ENCODE assay signal across 8 mouse cellular contexts in the genomic region with DNA sequence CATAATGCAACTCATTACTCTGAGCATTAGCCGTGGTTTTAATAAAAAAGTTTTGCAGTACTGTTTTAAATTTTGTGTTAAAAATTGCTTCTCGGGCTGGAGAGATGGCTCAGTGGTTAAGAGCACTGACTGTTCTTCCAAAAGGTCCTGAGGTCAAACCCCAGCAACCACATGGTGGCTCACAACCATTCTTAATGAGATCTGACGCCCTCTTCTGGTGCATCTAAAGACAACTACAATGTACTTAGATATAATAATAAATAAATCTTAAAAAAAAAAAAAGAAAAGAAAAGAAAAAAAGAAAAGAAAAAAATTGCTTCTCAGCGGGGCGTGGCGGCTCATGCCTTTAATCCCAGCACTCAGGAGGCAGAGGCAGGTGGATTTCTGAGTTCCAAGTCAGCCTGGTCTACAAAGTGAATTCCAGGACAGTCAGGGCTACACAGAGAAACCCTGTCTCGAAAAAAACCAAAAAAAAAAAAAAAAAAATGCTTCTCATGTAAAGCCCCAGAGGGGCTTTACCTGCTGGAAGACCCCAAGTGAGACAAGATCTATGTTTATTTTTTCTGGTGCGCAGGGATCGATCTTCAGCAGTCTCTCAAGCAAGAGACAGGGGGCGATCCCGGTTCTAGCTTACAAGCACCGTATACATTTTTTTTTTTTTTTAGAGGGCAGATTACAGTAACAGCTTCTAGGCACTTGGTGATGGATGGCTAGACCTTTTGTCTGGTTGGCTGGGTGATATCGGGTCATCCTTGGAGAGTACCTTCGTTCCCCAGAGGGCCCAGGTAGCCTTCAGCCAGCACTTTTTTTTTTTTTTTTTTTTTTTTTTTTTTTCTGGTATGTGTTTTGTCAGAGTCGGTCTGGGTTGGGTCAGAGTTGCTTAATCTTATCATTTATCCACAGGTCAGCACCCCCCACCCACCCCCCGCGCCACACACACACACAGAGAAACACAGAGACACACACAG. TPM values are rescaled to one million over a fixed set of nuclear protein-coding genes. Genes with fewer than 3 reads are reported as not detected.
DNase-seq lines count a peak whose midpoint lies in the region; ATAC-seq and TF ChIP-seq lines count a peak whose summit lies in the region.

No protein-coding gene starts in this region.

- peak; percentile 55 for DNase-seq in adrenal gland, postnatal 14 days
- DNase-seq in adrenal gland, postnatal 25 days: no peak
- DNase-seq in MEL (ENCODE audit: low read depth, low spot score): peak; percentile 98
- peak; percentile 9 to 32 for DNase-seq in layer of hippocampus, postnatal 10 days (ENCODE audit: low spot score in 2 of 2)
- DNase-seq in splenic B cell, adult 2 months (ENCODE audit: low read depth, low spot score): peak; percentile 86

- H3K4me1 ChIP-seq in MEL (ENCODE audit: control insufficient read depth in 1 of 2, insufficient read depth in 2 of 2, low read length in 2 of 2): peaks cover 0 to 8% of the 10 kb centered on the region in 2 experiments; a peak in 3 of 4 replicates
- peaks cover 2% of the 10 kb centered on the region; the same call in 1 of the 2 replicates for H3K4me1 ChIP-seq in heart, embryonic 16.5 days (ENCODE audit: control insufficient read depth, insufficient read depth, low read length)

- peak overlapping the region; percentile 79 for H3K9ac ChIP-seq in MEL (ENCODE audit: control insufficient read depth, low read depth, low read length, poor library complexity, severe bottlenecking)
- H3K9ac ChIP-seq in heart, embryonic 16.5 days (ENCODE audit: low read length): peak overlapping the region; percentile 96

- H3K4me3 ChIP-seq in MEL (ENCODE audit: control insufficient read depth in 1 of 2, insufficient read depth in 1 of 2, low read depth in 2 of 2, low read length in 2 of 2): peak overlapping the region; percentile 51 to 66
- peak overlapping the region; percentile 90 for H3K4me3 ChIP-seq in heart, embryonic 16.5 days (ENCODE audit: low read length)

- ATAC-seq in common myeloid progenitor, adult 5-6 weeks (replicated peaks; ENCODE audit: low read depth, poor library complexity, severe bottlenecking): peak; percentile 56
- ATAC-seq in heart, embryonic 16.5 days (replicated peaks; ENCODE audit: extremely low read depth, insufficient read depth, low FRiP score): peak; percentile 21
- ATAC-seq in megakaryocyte-erythroid progenitor cell, adult 5-6 weeks (replicated peaks; ENCODE audit: low FRiP score, low TSS enrichment, poor library complexity, severe bottlenecking): peak; percentile 70

- peaks cover 30% of the 10 kb centered on the region for H3K79me2 ChIP-seq in MEL (ENCODE audit: control insufficient read depth, insufficient read depth, low read length, poor library complexity)

- H3K27me3 ChIP-seq in MEL (ENCODE audit: control insufficient read depth in 1 of 2, insufficient read depth in 2 of 2, low read length in 2 of 2): no peaks in the 10 kb centered on the region
- H3K27me3 ChIP-seq in heart, embryonic 16.5 days (ENCODE audit: control insufficient read depth, insufficient read depth, low read length): no peaks in the 10 kb centered on the region
- no peaks in the 10 kb centered on the region for H3K27me3 ChIP-seq in splenic B cell, adult 2 months (ENCODE audit: control insufficient read depth, insufficient read depth, low read length, poor library complexity, severe bottlenecking)

- TF ChIP-seq RAD21 in MEL (IDR thresholded peaks at IDR 0.05; ENCODE audit: low read depth, low read length): peak; percentile 56

- H3K27ac ChIP-seq in MEL (ENCODE audit: control insufficient read depth, low read depth, low read length): peak overlapping the region; percentile 80
- H3K27ac ChIP-seq in heart, embryonic 16.5 days (ENCODE audit: low read length): peak overlapping the region; percentile 61

- TF ChIP-seq CTCF in MEL (IDR thresholded peaks at IDR 0.05 in 2 of 3, conservative IDR thresholded peaks at IDR 0.05 in 1 of 3; ENCODE audit: control insufficient read depth in 1 of 3, insufficient read depth in 1 of 3, low read depth in 2 of 3, low read length in 3 of 3, poor library complexity in 1 of 3, severe bottlenecking in 1 of 3): peak; percentile 50 to 75 (median 63)

- no peak for TF ChIP-seq POLR2A in MEL (IDR thresholded peaks at IDR 0.05; ENCODE audit: control insufficient read depth in 1 of 2, insufficient read depth in 1 of 2, low read depth in 1 of 2, low read length in 2 of 2, poor library complexity in 1 of 2)

- H3K4me2 ChIP-seq in heart, embryonic 16.5 days (ENCODE audit: low read depth, low read length): peak overlapping the region; percentile 76

- TF ChIP-seq EP300 in MEL (IDR thresholded peaks at IDR 0.05; ENCODE audit: low read depth in 1 of 2, low read length in 2 of 2): peak in 1 of 2 experiments; percentile 53; a peak in 1 of 4 replicates

- 23% methylated on average over 17 of the region's 17 CpGs for WGBS in heart, embryonic 16.5 days

- H3K36me3 ChIP-seq in MEL (ENCODE audit: control insufficient read depth in 1 of 2, insufficient read depth in 2 of 2, low read length in 2 of 2): peaks cover 0 to 18% of the 10 kb centered on the region in 2 experiments; a peak in 2 of 4 replicates
- 0 out of 2 replicates have a peak, but pooled peaks cover 2% of the 10 kb centered on the region for H3K36me3 ChIP-seq in heart, embryonic 16.5 days (ENCODE audit: control insufficient read depth, insufficient read depth)
- no peaks in the 10 kb centered on the region for H3K36me3 ChIP-seq in splenic B cell, adult 2 months (ENCODE audit: control insufficient read depth, insufficient read depth, low read length, poor library complexity, severe bottlenecking)

- H3K9me3 ChIP-seq in MEL (replicated peaks; ENCODE audit: insufficient read depth, low read length): no peaks in the 10 kb centered on the region
- H3K9me3 ChIP-seq in heart, embryonic 16.5 days (replicated peaks; ENCODE audit: control insufficient read depth, low read length): peaks cover 3% of the 10 kb centered on the region; the same call in 1 of the 2 replicates

TF ChIP-seq in MEL, 35 proteins besides CTCF, POLR2A, EP300 and RAD21 (continues in another document):
- TF ChIP-seq JUND (IDR thresholded peaks at IDR 0.05; ENCODE audit: low read depth, low read length) (peak; percentile 62; the same call in 1 of the 2 replicates), NELFE (IDR thresholded peaks at IDR 0.05; ENCODE audit: low read depth, low read length) (no peak), MYB (IDR thresholded peaks at IDR 0.05; ENCODE audit: low read depth, low read length) (0 out of 2 replicates have a peak, but pooled peaks have one; percentile 46), USF2 (IDR thresholded peaks at IDR 0.05; ENCODE audit: borderline replicate concordance in 1 of 2, insufficient read depth in 1 of 2, low read depth in 1 of 2, low read length in 2 of 2) (no peak), SMC3 (IDR thresholded peaks at IDR 0.05; ENCODE audit: low read depth, low read length) (peak; percentile 69), USF1 (IDR thresholded peaks at IDR 0.05; ENCODE audit: low read depth, low read length) (no peak), E2F4 (IDR thresholded peaks at IDR 0.05; ENCODE audit: borderline replicate concordance, low read depth, low read length) (no peak), ZMIZ1 (IDR thresholded peaks at IDR 0.05; ENCODE audit: low read depth, low read length) (no peak), CHD1 (IDR thresholded peaks at IDR 0.05; ENCODE audit: low read depth, low read length) (peak; percentile 92; the same call in 1 of the 2 replicates), HCFC1 (IDR thresholded peaks at IDR 0.05; ENCODE audit: low read depth, low read length) (no peak), MAZ (IDR thresholded peaks at IDR 0.05; ENCODE audit: low read depth, low read length) (peak; percentile 61), POLR2AphosphoS2 (IDR thresholded peaks at IDR 0.05; ENCODE audit: low read length) (no peak), SIN3A (IDR thresholded peaks at IDR 0.05; ENCODE audit: low read length) (no peak; the same call in 1 of the 2 replicates), TAL1 (IDR thresholded peaks at IDR 0.05; ENCODE audit: low read length) (0 out of 2 replicates have a peak, but pooled peaks have one; percentile 3)

RNA-seq across cellular contexts. Expression of a gene that starts 0.7 kb away (rescaled TPM):
- 33.5 and 39.9 TPM in 2 replicates for total RNA-seq in adrenal gland, postnatal 14 days (2021)
- total RNA-seq in adrenal gland, postnatal 25 days (2021): 46.4 and 52.1 TPM in 2 replicates
- 58.6 and 67.8 TPM in 2 replicates for total RNA-seq in MEL (2012; rRNA removed)
- polyA plus RNA-seq in MEL (2012; ENCODE audit: insufficient read depth in 1 of 2, insufficient read length in 2 of 2, low read depth in 1 of 2, low replicate concordance in 2 of 2, missing spikeins in 1 of 2): 100 to 1,000 TPM in 1 of 2 experiments, not detected in 1; 101 TPM
- 38.4 and 41.9 TPM in 2 replicates for total RNA-seq in common myeloid progenitor, adult 5-6 weeks (2017)
- 21.7 and 22.0 TPM in 2 replicates for polyA plus RNA-seq in heart, embryonic 16.5 days (2015; fragmentation: Nextera tagmentation; extraction: Ambion mirVana)
- total RNA-seq in layer of hippocampus, postnatal 10 days (2021): 10 to 100 TPM; 16.9 to 18.5 TPM
- total RNA-seq in megakaryocyte-erythroid progenitor cell, adult 5-6 weeks (2014; fragmentation: Nextera tagmentation): 50.6 and 53.6 TPM in 2 replicates
- total RNA-seq in megakaryocyte-erythroid progenitor cell, adult 5-6 weeks (2017): 34.1 and 44.6 TPM in 2 replicates

RNA-seq across cellular contexts. Expression of a gene that starts 34.9 kb away (rescaled TPM):
- 0.96 and 1.4 TPM in 2 replicates for total RNA-seq in adrenal gland, postnatal 14 days (2021)
- 0.82 and 1.1 TPM in 2 replicates for total RNA-seq in adrenal gland, postnatal 25 days (2021)
- 10.5 and 12.1 TPM in 2 replicates for total RNA-seq in MEL (2012; rRNA removed)
- polyA plus RNA-seq in MEL (2012; ENCODE audit: insufficient read depth in 1 of 2, insufficient read length in 2 of 2, low read depth in 1 of 2, low replicate concordance in 2 of 2, missing spikeins in 1 of 2): 1 to 10 TPM in 1 of 2 experiments, not detected in 1; 7.6 TPM
- total RNA-seq in common myeloid progenitor, adult 5-6 weeks (2017): 10.6 and 14.0 TPM in 2 replicates
- polyA plus RNA-seq in heart, embryonic 16.5 days (2015; fragmentation: Nextera tagmentation; extraction: Ambion mirVana): 4.3 and 4.4 TPM in 2 replicates
- 1 to 10 TPM; 5.6 to 6.0 TPM for total RNA-seq in layer of hippocampus, postnatal 10 days (2021)
- 6.2 and 6.3 TPM in 2 replicates for total RNA-seq in megakaryocyte-erythroid progenitor cell, adult 5-6 weeks (2014; fragmentation: Nextera tagmentation)
- 6.7 and 13.7 TPM in 2 replicates for total RNA-seq in megakaryocyte-erythroid progenitor cell, adult 5-6 weeks (2017)

RNA-seq across cellular contexts. Expression of a gene that starts 36.9 kb away (rescaled TPM):
- 1.2 and 2.0 TPM in 2 replicates for total RNA-seq in adrenal gland, postnatal 14 days (2021)
- total RNA-seq in adrenal gland, postnatal 25 days (2021): 2.4 and 3.2 TPM in 2 replicates
- total RNA-seq in MEL (2012; rRNA removed): not detected in 2 replicates
- polyA plus RNA-seq in MEL (2012; ENCODE audit: insufficient read depth in 1 of 2, insufficient read length in 2 of 2, low read depth in 1 of 2, low replicate concordance in 2 of 2, missing spikeins in 1 of 2): not detected
- not detected in 2 replicates for total RNA-seq in common myeloid progenitor, adult 5-6 weeks (2017)
- polyA plus RNA-seq in heart, embryonic 16.5 days (2015; fragmentation: Nextera tagmentation; extraction: Ambion mirVana): 0.22 and 0.26 TPM in 2 replicates
- under 1 TPM; 0.25 to 0.62 TPM for total RNA-seq in layer of hippocampus, postnatal 10 days (2021)
- not detected in 2 replicates for total RNA-seq in megakaryocyte-erythroid progenitor cell, adult 5-6 weeks (2014; fragmentation: Nextera tagmentation)
- total RNA-seq in megakaryocyte-erythroid progenitor cell, adult 5-6 weeks (2017): not detected in 2 replicates
